In the genomic region with DNA sequence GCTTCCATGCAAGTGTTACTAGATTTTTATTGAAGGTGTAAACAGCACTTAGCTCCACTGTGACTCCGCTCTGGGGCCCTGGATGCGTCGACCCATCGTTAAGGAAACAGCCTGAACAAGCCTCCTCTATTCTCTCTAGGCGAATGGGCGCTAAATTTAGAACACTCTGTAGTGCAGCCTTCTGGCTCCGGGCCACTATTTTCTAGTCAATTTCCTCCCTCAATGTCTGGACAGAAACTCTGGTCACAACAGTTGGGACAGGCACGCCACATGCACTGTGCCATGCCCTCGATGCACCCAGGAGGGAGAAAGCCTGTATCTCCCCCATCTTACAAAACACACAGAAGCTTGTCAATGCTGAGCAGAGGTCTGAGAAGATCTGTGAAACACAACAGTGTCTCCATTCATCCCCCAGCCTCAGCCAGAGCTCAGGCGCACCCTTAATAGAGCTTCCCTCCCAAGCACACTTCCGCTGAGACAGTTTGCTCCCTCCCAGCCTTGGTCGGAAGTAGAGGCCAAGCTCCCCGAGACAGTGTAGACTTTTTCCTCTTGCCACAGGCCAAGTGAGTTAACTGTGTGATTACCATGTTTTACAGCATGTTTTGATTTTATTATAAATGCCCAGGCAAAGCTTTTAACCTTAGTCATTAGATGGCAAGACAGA, we compare ENCODE assay signal across 8 mouse cellular contexts.
DNase-seq lines count a peak whose midpoint lies in the region; ATAC-seq and TF ChIP-seq lines count a peak whose summit lies in the region.

No protein-coding gene starts in this region.

- no peak overlapping the region for H3K9ac ChIP-seq in midbrain, embryonic 15.5 days

- DNase-seq in adrenal gland, adult (ENCODE audit: inconsistent age in 2 of 2, low spot score in 1 of 2) = peak; percentile 38 to 75
- DNase-seq in adrenal gland, postnatal 4 days (ENCODE audit: low spot score in 2 of 2) = no peak
- peak; percentile 9 for DNase-seq in cerebellum, adult 11-12 months
- DNase-seq in heart, postnatal 36 days = peak; percentile 63 to 82
- DNase-seq in layer of hippocampus, adult 2 months (ENCODE audit: low spot score in 2 of 2) = no peak

- ATAC-seq in frontal cortex, adult (ENCODE audit: low TSS enrichment) = peak; percentile 51; the same call in 1 of the 2 replicates
- 0 out of 2 replicates have a peak, but pooled peaks have one; percentile 60 for ATAC-seq in midbrain, embryonic 15.5 days (replicated peaks)
- no peak for ATAC-seq in megakaryocyte, adult 5-6 weeks (ENCODE audit: poor library complexity, severe bottlenecking)

- intact Hi-C loops in heart, postnatal 36 days (cut with DNase I) = loop anchor here (2.0 to 5.0 kb wide), 2 partner anchors 41 to 219 kb away; no protein-coding TSS in a partner anchor

- peak overlapping the region; percentile 67 for H3K27ac ChIP-seq in layer of hippocampus, adult 2 months
- peak overlapping the region; percentile 56; the same call in 1 of the 2 replicates for H3K27ac ChIP-seq in midbrain, embryonic 15.5 days

- peaks cover 8% of the 10 kb centered on the region; the same call in 1 of the 2 replicates for H3K4me1 ChIP-seq in midbrain, embryonic 15.5 days

- H3K9me3 ChIP-seq in midbrain, embryonic 15.5 days = no peaks in the 10 kb centered on the region

- no peak for TF ChIP-seq CTCF in layer of hippocampus, adult 2 months (conservative IDR thresholded peaks at IDR 0.05)

- H3K4me2 ChIP-seq in midbrain, embryonic 15.5 days = no peak overlapping the region

- WGBS in midbrain, embryonic 15.5 days = 53% methylated on average over 13 of the region's 13 CpGs

- no peaks in the 10 kb centered on the region for H3K36me3 ChIP-seq in midbrain, embryonic 15.5 days (replicated peaks)

- H3K27me3 ChIP-seq in midbrain, embryonic 15.5 days (replicated peaks) = no peaks in the 10 kb centered on the region

- no peak overlapping the region for H3K4me3 ChIP-seq in layer of hippocampus, adult 2 months
- H3K4me3 ChIP-seq in midbrain, embryonic 15.5 days = no peak overlapping the region

Comparison
In these comparisons a context has a peak if more than half of its experiments do, and no peak if none do; other contexts are left out.
1. DNase-seq: peak in adrenal gland, adult (2 of 2), cerebellum, adult 11-12 months (single experiment) and heart, postnatal 36 days (2 of 2); none in adrenal gland, postnatal 4 days (0 of 2) and layer of hippocampus, adult 2 months (0 of 2).